Mouse (Mus musculus) activated CD4-positive, CD25-positive, alpha-beta regulatory T cell (primary cell): ENCODE data around the gene S1pr5. TPM values are rescaled to one million over a fixed set of nuclear protein-coding genes. Genes with fewer than 3 reads are reported as not detected.

Experiments
- polyA plus RNA-seq, 2 experiments: library from polyadenylated mRNA; unstranded; fragments of 100-300 nt; shearing (Covaris generic); gene quantifications; one replicate each; pipeline ENCODE4 v1.2.1; 2017

S1pr5 gene
- polyA plus RNA-seq = under 1 TPM in 1 of 2 experiments, not detected in 1; 0.06 TPM

DNA sequence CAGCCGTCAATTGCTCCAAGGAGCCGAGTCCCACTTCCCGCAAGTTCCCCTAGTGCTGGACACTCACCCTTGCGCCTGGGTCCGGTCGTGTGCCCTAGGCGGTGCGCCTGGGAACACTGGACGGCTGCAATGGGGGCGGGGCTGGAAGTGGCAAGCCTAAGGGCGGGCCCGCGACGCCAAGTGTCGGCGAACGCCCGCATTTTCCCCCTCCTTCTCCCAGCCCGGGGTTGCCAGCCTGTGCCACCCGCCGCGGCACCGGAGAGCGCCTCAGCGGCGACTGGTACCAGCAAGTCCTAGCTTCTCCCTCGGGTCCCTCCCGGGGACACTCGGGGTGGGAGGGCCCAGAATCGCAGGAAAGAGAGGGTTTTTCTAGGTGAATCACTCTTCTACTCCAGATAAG, at the start of gene S1pr5:
Gene S1pr5 (minus strand): TSS at position 118 of the 400 bp plus-strand sequence.

DNA sequence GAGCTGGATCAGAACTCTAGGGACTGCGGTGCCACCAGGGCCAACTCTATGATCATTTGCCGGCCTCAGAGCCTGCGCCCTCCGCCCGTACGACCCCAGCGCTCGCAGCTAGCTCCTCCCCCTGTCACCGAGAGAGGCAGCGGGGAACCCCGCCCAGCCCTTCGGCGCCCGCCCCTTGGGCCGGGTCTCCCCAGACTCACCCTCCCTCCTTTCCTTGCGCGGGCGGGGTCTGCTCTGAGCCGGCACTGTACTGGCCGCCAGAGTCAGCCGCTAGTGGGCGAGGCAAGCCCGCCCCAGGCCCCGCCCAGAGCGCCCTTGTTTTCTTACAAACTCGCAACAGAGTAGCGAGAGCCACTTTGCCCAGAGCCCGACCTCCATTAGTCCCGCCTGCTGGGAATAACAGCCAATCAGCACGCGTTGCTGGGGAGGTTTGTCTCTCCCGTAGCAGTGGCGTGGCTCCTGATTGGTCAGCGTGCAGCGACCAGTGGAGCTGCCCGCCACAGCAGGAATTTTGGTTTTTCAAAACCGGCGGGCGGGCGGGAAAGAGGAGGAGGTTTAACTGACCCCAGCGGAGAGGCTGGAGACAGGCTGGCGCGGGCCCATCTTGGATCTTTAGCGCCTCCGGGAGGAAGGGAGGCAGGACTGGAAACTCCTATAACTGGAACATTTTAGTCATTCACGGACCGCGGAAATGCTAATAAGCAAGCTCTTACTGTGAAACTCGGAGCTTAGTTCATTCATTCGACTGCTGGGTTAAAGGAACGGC, 43.0 kb upstream of the S1pr5 start, which contains the start of gene Cdkn2d:
Gene Cdkn2d (minus strand): TSS at position 386 of the 766 bp plus-strand sequence.

DNA sequence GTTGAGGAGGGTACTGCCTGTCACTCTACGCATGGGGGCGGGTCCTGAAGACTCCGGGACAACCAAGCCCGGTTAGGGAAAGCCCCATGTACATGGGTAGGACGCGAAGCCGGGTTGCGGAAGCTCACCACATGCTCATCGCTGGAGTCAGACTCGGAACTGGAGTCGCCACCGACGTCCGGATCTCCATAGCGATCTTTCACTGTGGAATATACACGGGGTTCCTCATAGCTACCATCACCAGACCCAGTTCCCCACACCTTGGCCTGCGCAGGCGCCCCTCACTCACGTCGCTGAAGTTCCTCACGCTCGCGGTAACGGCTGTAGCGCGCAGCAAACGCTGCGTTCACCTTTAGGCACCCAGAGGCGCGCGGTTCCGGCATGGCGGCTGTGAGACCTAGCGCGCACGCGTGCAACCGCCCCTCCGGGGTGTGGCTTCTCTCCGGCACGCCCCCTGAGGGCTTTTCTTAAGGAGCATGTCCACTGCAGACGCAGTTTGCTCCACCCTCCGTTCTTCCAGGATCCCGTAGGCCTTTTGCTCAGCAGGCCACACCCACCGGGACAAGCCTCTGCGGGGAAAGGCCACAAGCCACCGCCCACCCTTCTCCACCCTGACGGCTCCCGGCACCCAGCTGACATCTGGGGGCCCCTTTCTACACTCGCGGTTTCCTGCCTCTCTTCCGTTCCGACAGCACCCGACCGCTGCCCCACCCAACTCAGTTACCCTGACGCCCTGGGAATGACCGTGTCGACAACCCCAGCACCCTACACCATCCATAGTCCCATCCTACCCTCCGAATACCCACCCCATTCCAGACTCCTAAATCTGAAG, 39.5 kb upstream of the S1pr5 start, which contains the start of gene Kri1:
Gene Kri1 (minus strand): TSS at position 399 of the 832 bp plus-strand sequence.

DNA sequence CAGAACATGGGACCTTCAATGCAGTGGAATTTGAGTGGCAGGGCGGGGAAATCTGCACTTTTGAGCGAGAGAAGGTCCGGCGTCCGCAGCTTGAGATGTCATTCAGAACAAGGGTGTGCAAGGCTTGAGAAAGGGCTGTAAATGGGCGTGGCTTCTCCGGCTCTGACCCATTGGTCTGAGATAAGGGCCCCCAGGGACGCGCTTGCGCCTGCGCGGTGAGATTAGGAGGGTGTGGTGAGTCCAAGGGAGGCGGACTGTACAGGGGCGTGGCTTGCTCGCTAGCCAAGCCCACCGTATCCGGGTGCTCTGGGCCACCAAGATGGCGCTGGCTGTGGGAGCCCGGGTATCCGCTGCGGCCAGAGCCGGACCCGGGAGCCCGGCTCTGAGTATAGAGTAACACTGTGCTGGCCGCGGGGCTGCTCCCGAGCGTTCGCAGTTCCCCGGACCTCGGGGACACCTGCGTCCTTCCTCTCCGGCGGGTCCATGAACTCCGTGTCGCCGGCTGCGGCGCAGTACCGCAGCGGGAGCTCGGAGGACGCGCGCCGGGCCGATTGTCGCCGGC, 16.8 kb upstream of the S1pr5 start, which contains the start of gene Atg4d:
Gene Atg4d (plus strand): TSS at position 294 of the 562 bp plus-strand sequence.

DNA sequence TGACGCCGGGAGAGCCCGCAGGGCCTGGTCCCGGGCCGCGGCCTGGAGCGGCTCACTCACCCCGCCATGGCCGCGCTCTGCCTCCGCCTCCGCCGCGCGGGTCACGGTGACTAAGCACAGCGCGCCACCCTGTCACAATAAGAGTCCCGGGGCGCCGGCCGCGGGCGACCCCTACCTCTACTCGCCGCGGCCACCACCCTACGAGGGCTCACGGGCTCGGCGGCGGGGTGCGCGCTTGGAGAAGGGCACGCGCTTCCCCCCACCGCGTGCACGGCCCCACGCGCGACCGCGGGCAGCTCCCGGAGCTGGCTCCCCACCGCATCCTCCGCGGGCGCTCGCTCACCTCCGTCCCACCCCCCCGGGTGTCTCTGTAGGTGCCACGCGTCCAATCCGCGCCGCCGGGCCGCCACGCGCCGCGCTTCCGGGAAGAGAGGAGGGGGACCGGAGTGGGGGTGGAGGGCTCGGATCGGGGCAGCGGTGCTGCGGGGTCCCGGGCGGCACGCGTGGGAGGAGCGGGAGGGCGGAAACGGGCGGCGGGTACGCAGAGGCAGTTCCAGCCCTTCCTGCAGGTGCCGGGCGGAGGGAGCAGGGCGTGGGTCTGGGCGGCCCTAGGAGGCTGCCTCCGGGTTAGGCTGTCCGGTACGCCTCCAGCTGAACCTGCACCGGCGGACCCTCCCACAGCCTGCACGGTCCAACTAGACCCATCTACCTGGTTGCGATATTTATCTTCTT, 9.3 kb downstream of the S1pr5 start, which contains the start of gene Keap1:
Gene Keap1 (minus strand): TSS at position 629 of the 732 bp plus-strand sequence.

Other genes starting within 250 kb of the S1pr5 start
- gene Mrpl4, start 245.7 kb downstream of the S1pr5 start, polyA plus RNA-seq = 100 to 1,000 TPM; 128 to 147 TPM
- 100 to 1,000 TPM in 1 of 2 experiments, 10 to 100 TPM in 1; 79.0 to 136 TPM for gene Icam1, start 232.5 kb downstream of the S1pr5 start, polyA plus RNA-seq
- under 1 TPM; 0.69 to 0.85 TPM for gene Icam4, start 219.1 kb downstream of the S1pr5 start, polyA plus RNA-seq
- 1 to 10 TPM; 1.3 to 2.1 TPM for gene Icam5, start 216.4 kb downstream of the S1pr5 start, polyA plus RNA-seq
- gene Zglp1, start 181.3 kb downstream of the S1pr5 start, polyA plus RNA-seq = under 1 TPM in 1 of 2 experiments, not detected in 1; 0.47 TPM
- under 1 TPM; 0.21 to 0.48 TPM for gene Gm49373, start 175.3 kb downstream of the S1pr5 start, polyA plus RNA-seq
- 10 to 100 TPM; 22.0 to 35.0 TPM for gene Fdx1l, start 174.8 kb downstream of the S1pr5 start, polyA plus RNA-seq
- 1 to 10 TPM in 1 of 2 experiments, under 1 TPM in 1; 0.77 to 2.0 TPM for gene Gm38431, start 156.4 kb downstream of the S1pr5 start, polyA plus RNA-seq
- gene Raver1, start 156.4 kb downstream of the S1pr5 start, polyA plus RNA-seq = 10 to 100 TPM; 53.8 to 73.2 TPM
- gene Tyk2, start 117.2 kb downstream of the S1pr5 start, polyA plus RNA-seq = 10 to 100 TPM; 38.3 to 73.3 TPM
- gene Cdc37, start 98.5 kb downstream of the S1pr5 start, polyA plus RNA-seq = 100 to 1,000 TPM; 257 to 310 TPM
- gene Pde4a, start 82.7 kb downstream of the S1pr5 start, polyA plus RNA-seq = 1 to 10 TPM in 1 of 2 experiments, under 1 TPM in 1; 0.45 to 3.7 TPM
- 10 to 100 TPM; 51.6 to 55.5 TPM for gene Keap1, start 9.1 kb downstream of the S1pr5 start, polyA plus RNA-seq
- gene Atg4d, start 16.9 kb upstream of the S1pr5 start, polyA plus RNA-seq = 10 to 100 TPM; 52.8 to 60.8 TPM
- 10 to 100 TPM; 19.0 to 38.8 TPM for gene Kri1, start 39.5 kb upstream of the S1pr5 start, polyA plus RNA-seq
- 100 to 1,000 TPM; 105 to 242 TPM for gene Cdkn2d, start 43.0 kb upstream of the S1pr5 start, polyA plus RNA-seq
- 1 to 10 TPM; 1.9 to 2.8 TPM for gene Ap1m2, start 63.9 kb upstream of the S1pr5 start, polyA plus RNA-seq
- gene Slc44a2, start 72.3 kb upstream of the S1pr5 start, polyA plus RNA-seq = 100 to 1,000 TPM; 328 to 350 TPM
- gene Ilf3, start 119.4 kb upstream of the S1pr5 start, polyA plus RNA-seq = 10 to 100 TPM; 41.5 to 42.0 TPM
- 10 to 100 TPM; 26.3 to 54.9 TPM for gene Qtrt1, start 163.4 kb upstream of the S1pr5 start, polyA plus RNA-seq
- 100 to 1,000 TPM; 192 to 223 TPM for gene Dnm2, start 176.5 kb upstream of the S1pr5 start, polyA plus RNA-seq